Mouse (Mus musculus) testis, postnatal 10 days (tissue): ENCODE data around the gene Arid5a.
A peak's percentile ranks its signal among the peaks of the same experiment; 100 is the strongest.

Experiments used
- DNase-seq: peaks from one replicate; pipeline ENCODE4 v3.0.0; 2021; ENCODE audit warnings: low spot score

The Arid5a gene

DNA sequence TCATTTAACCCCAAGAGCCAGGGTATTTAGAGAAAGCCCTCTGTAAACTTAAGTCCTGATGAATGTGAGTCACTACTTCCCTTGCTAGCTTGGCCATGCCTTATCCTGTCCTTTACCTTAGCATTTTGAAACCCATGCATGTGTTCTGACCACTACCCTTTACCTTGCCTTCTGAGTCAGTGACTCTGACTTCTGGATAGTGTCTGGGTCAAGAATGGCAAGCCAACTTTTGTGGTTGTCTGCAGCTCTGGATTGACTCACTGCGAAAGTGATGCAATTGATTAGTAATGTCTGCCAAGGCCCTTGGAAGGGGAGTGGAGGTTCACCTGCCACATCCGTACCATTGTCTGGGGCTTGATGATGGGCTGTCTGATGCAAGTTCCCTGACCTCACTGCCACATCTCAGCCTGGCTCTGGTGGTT, 18.4 kb downstream of the Arid5a start:
- DNase-seq = no peak

- no peak for DNase-seq
These were observed 19.3 kb downstream of the Arid5a start for GRCm38 (mm10) chr1:36326815-36327214.

GRCm38 (mm10) chr1:36331743-36332142, 24.2 kb downstream of the Arid5a start:
- DNase-seq = no peak

DNA sequence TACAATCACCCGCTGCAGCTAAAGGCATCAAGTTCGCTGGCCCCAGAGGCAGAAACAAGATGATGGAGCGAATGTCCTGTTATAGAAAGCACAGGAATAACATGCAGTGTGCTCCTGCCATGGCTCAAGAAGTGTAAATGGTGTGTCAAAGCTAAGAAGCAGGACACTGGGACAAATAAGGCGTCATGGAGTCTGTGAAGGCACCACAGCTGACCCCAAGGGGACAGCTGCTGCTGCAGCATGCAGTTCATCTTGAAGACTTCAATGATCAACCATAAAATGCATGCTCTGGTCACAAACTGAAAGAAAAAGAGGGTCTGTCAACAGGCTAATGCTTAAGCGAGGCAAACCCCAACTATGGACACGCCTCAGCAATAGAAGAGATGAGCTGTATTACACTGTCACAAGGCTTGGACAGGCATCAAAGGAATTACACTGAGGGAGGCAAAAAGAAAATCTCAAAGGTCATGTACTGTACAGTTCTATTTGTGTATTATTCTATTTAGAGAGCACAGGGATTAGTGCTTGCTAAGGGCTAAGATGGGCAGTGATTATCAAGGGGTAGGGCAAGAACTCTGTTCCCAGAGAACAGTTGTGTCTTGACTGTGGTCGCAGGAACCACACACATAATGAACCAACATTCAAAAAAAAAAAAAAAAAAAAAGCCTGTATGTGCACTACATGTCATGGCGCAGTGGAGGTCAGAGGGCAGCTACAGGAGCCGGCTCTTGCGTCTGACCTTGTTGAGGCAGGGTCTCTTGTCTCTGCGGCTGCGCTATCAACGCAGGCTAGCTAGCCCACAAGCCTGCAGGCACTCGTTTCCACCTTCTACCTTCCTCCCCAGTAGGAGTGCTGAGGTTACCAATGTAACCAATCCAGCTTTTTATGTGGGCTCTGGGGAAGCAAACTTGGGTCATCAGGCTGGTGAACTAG, 25.7 kb downstream of the Arid5a start:
- DNase-seq = no peak

- no peak for DNase-seq
These were observed 35.0 kb downstream of the Arid5a start for GRCm38 (mm10) chr1:36342547-36342946.

DNA sequence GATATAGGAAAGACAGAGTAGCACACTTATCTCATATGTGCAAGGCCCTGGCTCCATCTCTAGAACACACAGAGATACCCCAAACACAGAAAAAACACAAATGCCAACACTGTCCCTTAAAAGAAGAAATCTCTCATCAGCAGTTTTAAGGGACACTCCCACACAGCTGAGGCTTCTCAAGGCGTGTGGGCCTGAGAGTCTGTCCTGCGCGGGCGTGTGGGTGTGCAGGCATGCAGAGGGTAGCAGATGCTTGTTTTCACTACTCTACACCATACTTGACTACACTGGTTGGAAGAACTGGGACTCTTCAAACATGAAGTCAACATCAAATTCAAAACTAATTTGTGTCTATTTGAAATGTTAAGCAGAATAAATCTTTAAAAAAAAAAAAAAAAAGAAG, 44.8 kb downstream of the Arid5a start:
- no peak for DNase-seq

- DNase-seq = no peak
These were observed 49.6 kb downstream of the Arid5a start for GRCm38 (mm10) chr1:36356955-36357695.

DNA sequence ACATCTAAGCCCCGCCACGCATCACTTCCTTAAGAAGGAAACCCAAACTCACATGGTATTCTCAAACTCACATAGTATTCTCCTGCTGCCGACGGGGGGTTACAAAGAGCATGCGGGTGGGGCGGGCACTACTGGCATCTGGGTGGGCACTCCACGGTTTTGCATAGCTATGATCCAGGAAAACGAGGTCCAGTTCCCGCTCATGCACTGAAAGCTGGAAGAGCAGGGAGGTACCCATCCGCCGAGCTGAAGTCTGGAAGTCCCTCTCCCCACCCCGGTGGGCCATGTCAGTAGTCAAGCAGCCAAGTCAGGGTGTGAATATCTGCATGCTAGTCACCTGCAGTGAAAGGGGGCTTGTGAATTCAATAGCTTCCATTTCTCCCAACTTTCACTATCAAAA, 60.2 kb downstream of the Arid5a start:
- no peak for DNase-seq

- DNase-seq = peak; percentile 79
These were observed 60.8 kb downstream of the Arid5a start for GRCm38 (mm10) chr1:36368112-36368968.

GRCm38 (mm10) chr1:36368969-36369645, 61.6 kb downstream of the Arid5a start, which contains the start of gene Kansl3:
Gene Kansl3, minus strand, starts transcription at chr1:36369181.
- DNase-seq = peak; percentile 95

DNA sequence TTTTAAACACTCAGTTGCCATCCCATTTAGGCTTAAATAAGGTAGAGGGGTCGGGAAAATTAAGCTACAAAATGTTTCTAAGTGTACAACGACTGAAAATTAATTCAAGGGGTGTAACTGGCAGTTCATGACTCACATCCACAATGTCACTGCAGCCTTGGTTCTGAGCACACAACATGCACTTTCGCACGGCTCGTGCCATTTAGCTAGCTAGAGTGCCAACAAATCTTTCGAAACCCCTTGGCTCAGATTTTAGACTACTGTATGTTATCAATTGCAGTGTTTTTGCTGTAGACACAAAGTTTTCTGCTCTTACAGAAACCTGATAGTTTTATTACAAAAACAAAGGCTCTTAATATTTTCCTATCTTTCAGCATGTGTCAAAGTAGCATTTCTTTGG, 63.4 kb downstream of the Arid5a start:
- no peak for DNase-seq

DNA sequence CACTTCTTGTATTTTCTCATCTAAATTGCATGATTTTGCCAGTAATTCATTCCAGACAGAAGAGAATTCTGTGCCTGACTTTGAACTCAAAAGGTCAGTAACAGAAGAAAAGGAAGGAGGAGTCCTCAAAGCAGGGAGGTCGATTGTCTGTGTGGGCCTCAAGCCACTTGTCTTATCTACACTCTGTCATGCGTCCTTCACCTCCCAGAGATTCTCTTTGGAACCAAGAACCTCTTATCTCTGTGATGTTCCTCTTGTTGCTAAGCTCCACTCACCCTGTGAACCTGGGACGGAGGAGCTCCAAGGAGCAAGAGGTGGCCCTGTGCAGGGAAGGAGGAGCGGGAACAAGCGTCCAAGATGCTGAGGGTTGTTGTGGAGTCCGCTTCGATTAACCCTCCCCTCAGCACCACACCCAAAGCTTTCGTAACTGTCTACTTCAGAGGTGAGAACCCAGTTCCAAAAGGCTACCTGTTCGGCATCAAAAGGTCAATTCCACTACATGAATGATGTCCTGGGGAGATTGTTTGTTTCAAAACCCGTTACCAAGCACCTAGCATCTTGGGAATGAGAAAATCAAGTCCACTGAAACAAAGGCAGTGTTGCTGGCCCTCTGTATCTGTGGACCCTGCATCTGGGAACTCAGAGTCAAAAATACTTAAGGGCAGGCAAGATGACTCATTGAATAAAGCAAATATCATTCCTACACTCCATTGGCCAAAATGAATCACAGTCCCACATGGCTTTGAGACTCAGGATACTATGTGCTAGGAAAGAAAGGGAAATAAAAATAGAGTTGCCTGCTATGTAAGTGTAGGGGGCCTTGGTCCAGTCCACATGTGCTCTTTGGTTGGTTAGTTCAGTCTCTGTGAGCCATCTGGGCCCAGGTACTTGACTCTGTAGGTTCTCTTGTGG, 64.7 kb downstream of the Arid5a start, which contains the start of gene Fer1l5:
Gene Fer1l5, plus strand, starts transcription at position 358 of the 912 bp plus-strand sequence.
- DNase-seq = no peak
